Mouse (Mus musculus) mature B cell (primary cell): ENCODE measurements around the gene Dcst2.

Source experiments
- in situ Hi-C: fragments of 300-500 bp; cut with MboI; formaldehyde crosslinking; loops from 2 replicates; pipeline ENCODE4 v1.14.3; 2019

Gene Dcst2

GRCm38 (mm10) chr3:89388134-89388881, 26.5 kb downstream of the Dcst2 start:
- in situ Hi-C loops: no loop called here

GRCm38 (mm10) chr3:89388901-89389740, 27.3 kb downstream of the Dcst2 start:
- in situ Hi-C loops: no loop called here

- in situ Hi-C loops: no loop called here
These were observed 28.3 kb downstream of the Dcst2 start for GRCm38 (mm10) chr3:89390111-89390515.

GRCm38 (mm10) chr3:89390699-89391662, 29.2 kb downstream of the Dcst2 start:
- in situ Hi-C loops: no loop called here

- in situ Hi-C loops: no loop called here
These were observed 30.1 kb downstream of the Dcst2 start for GRCm38 (mm10) chr3:89391663-89392511.

- in situ Hi-C loops: no loop called here
These were observed 31.1 kb downstream of the Dcst2 start for GRCm38 (mm10) chr3:89392871-89393311.

GRCm38 (mm10) chr3:89393605-89394004, 31.8 kb downstream of the Dcst2 start:
- in situ Hi-C loops: no loop called here

GRCm38 (mm10) chr3:89394006-89394893, 32.5 kb downstream of the Dcst2 start, which contains the start of gene Zbtb7b:
TSS of gene Zbtb7b (minus strand) at chr3:89394776.
- in situ Hi-C loops: no loop called here

- in situ Hi-C loops: no loop called here
These were observed 33.1 kb downstream of the Dcst2 start for GRCm38 (mm10) chr3:89394894-89395256.

- in situ Hi-C loops: no loop called here
These were observed 33.6 kb downstream of the Dcst2 start for GRCm38 (mm10) chr3:89395419-89395805.

- in situ Hi-C loops: no loop called here
These were observed 34.3 kb downstream of the Dcst2 start for GRCm38 (mm10) chr3:89395806-89396653.

- in situ Hi-C loops: no loop called here
These were observed 34.9 kb downstream of the Dcst2 start for GRCm38 (mm10) chr3:89396654-89397005.

GRCm38 (mm10) chr3:89401329-89401728, 39.6 kb downstream of the Dcst2 start:
- in situ Hi-C loops: no loop called here

GRCm38 (mm10) chr3:89402693-89403092, 40.9 kb downstream of the Dcst2 start, which contains the start of gene Lenep:
TSS of gene Lenep (minus strand) at chr3:89402793.
- in situ Hi-C loops: no loop called here

GRCm38 (mm10) chr3:89406887-89407286, 45.1 kb downstream of the Dcst2 start:
- in situ Hi-C loops: no loop called here

- in situ Hi-C loops: no loop called here
These were observed 46.7 kb downstream of the Dcst2 start for GRCm38 (mm10) chr3:89408448-89408847.

- in situ Hi-C loops: no loop called here
These were observed 47.9 kb downstream of the Dcst2 start for GRCm38 (mm10) chr3:89409701-89410100.

- in situ Hi-C loops: no loop called here
These were observed 49.1 kb downstream of the Dcst2 start for GRCm38 (mm10) chr3:89410864-89411263.
